Mouse (Mus musculus) midbrain, embryonic 11.5 days (tissue): ENCODE results near the gene Fam83f. TPM values are rescaled to one million over a fixed set of nuclear protein-coding genes. Genes with fewer than 3 reads are reported as not detected.

Experiments used
- ATAC-seq: fragments of 200-750 bp; cut with Nextera tagmentation; 2 replicates; pipeline ENCODE4 v1.8.0; 2017; ENCODE audit warnings: moderate TSS enrichment, moderate library complexity; ENCODE audit not compliant: low FRiP score
- DNase-seq: peaks from one replicate; pipeline ENCODE4 v3.0.0; 2015; ENCODE audit warnings: low spot score; ENCODE audit errors: missing footprints
- H3K27ac ChIP-seq: fragments of 300-500 bp; sonication (generic); 2 replicates; pipeline ENCODE4 v1.5.1; 2014; ENCODE audit warnings: low read depth, low read length
- H3K27me3 ChIP-seq: fragments of 300-500 bp; sonication (generic); 2 replicates; pipeline ENCODE4 v1.6.1; 2014; ENCODE audit warnings: mild to moderate bottlenecking, low read length, moderate library complexity, mixed read lengths; ENCODE audit not compliant: control insufficient read depth, insufficient read depth
- H3K36me3 ChIP-seq: fragments of 300-500 bp; sonication (generic); 2 replicates; pipeline ENCODE4 v1.6.1; 2014; ENCODE audit warnings: mild to moderate bottlenecking, low read length, moderate library complexity, mixed read lengths; ENCODE audit not compliant: control insufficient read depth, insufficient read depth
- H3K4me1 ChIP-seq: fragments of 300-500 bp; sonication (generic); 2 replicates; pipeline ENCODE4 v1.6.1; 2014; ENCODE audit warnings: low read length; ENCODE audit not compliant: control insufficient read depth, insufficient read depth
- H3K4me2 ChIP-seq: fragments of 300-500 bp; sonication (generic); 2 replicates; pipeline ENCODE4 v1.6.1; 2014; ENCODE audit warnings: mild to moderate bottlenecking, moderate library complexity
- H3K4me3 ChIP-seq: fragments of 300-500 bp; sonication (generic); 2 replicates; pipeline ENCODE4 v1.5.1; 2014; ENCODE audit warnings: low read depth, low read length
- H3K9ac ChIP-seq: fragments of 300-500 bp; sonication (generic); 2 replicates; pipeline ENCODE4 v1.6.1; 2014; ENCODE audit warnings: low read length
- H3K9me3 ChIP-seq: fragments of 300-500 bp; sonication (generic); 2 replicates; pipeline ENCODE4 v1.6.1; 2016; ENCODE audit warnings: low read length; ENCODE audit not compliant: control insufficient read depth
- WGBS: fragments of 180-500 bp; shearing (Covaris S2); extraction: QIAGEN DNeasy Blood & Tissue Kit; methylation state at CpG from one replicate; pipeline ENCODE4 v1.1.7; 2014; 5-methylcytosine and 5-hydroxymethylcytosine counted together
- polyA plus RNA-seq: library from polyadenylated mRNA; unstranded; fragments of >200 nt; fragmentation: Nextera tagmentation; extraction: Ambion mirVana; gene quantifications from 2 replicates; pipeline ENCODE4 v1.2.1, GENCODE M21; 2014

The Fam83f gene
- polyA plus RNA-seq, 1 experiment from 2014 or later, result 0.16 TPM

DNA sequence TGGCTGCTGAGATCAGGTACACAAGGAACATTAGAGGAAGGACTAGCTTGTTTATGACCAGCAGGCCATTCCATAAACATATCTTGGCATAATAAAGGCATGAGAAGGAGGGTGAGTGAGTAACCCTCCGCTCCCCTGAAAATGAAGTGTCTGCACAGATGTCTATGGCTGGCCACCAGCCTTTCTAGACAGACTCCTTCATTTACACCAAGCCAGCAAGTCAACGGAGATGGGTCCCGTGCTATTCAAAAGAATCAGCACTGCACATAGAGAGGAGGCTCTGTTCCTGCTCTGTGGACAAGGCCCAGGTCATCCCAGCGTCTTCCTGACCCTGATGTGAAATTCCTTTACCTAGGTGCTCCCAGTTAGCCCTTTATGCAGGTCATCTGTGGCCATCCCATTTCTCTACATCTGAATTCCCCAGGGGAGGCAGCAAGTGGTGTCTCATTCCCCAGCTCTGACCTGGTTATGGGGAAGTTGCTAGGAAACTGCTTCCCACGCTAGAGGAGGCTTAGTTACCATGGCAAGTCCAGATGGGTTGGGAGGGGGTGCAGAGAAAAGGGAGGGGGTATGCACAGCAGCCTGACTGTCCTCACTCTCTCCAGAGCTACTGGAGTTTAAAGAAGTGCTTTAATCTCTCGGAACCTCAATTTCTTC lies 12.7 kb upstream of the Fam83f start:
- no peak overlapping the region for H3K27ac ChIP-seq
- 61% methylated on average over 6 of the region's 6 CpGs for WGBS
- DNase-seq, result no peak

DNA sequence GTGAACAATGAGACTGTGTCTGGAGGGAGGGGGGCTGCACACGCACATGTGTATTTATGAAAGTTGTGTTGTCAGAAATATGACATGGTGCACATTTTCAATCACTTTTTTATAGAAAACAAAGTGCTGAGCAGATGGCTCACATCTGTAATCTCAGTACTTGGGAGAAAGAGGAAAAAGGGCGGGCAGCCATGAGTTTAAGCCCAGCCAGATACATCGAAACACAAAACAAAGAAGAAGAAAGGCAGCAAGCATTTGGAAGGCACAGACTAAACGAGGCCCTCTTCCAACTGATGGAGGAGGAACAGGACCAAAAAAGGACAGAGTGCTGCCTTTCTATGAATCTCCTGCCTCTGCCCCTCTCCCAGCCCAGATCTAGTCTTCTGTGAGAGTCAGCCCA lies 10.7 kb upstream of the Fam83f start:
- DNase-seq, result no peak

More for the DNA sequence above, 12.7 kb upstream of the Fam83f start:
- H3K4me1 ChIP-seq, result peaks cover 8% of the 10 kb centered on the region
- no peaks in the 10 kb centered on the region for H3K27me3 ChIP-seq
- no peaks in the 10 kb centered on the region for H3K36me3 ChIP-seq
- no peak overlapping the region for H3K9ac ChIP-seq
- no peak overlapping the region for H3K4me2 ChIP-seq
- H3K4me3 ChIP-seq, result no peak overlapping the region
- no peaks in the 10 kb centered on the region for H3K9me3 ChIP-seq
- no peak; the same call in 1 of the 2 replicates for ATAC-seq

DNA sequence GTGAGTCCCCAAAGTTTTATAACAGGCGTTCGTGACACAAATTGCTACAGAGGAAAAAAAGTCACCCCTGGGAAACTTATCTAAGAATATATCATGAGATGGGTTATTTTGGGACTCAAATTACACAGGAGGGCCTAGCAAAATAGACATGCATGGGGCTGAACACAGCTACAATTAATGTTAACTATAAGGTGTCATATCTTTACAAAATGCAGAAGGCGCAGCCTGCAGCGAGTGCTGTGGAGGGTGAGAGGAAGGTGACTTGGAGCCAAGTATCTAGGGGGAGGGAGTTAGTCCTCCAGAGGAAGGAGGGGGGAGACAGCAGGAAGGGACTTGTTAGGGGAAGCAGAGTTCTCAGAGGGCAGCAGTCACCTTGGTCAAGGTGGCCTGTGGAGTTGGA lies 7.2 kb upstream of the Fam83f start:
- H3K4me1 ChIP-seq, result peaks cover under 1% of the 10 kb centered on the region
- ATAC-seq (no peak), DNase-seq (no peak)
- no peak overlapping the region for H3K4me2 ChIP-seq
- WGBS, result 88% methylated on average over 4 of the region's 4 CpGs
- no peaks in the 10 kb centered on the region for H3K36me3 ChIP-seq
- H3K4me3 ChIP-seq, result no peak overlapping the region
- H3K9me3 ChIP-seq, result no peaks in the 10 kb centered on the region
- no peak overlapping the region for H3K27ac ChIP-seq
- no peaks in the 10 kb centered on the region for H3K27me3 ChIP-seq
- no peak overlapping the region for H3K9ac ChIP-seq

More for the DNA sequence above, 10.7 kb upstream of the Fam83f start:
- H3K9me3 ChIP-seq, result no peaks in the 10 kb centered on the region
- H3K4me3 ChIP-seq, result no peak overlapping the region
- H3K9ac ChIP-seq, result no peak overlapping the region
- no peak overlapping the region for H3K27ac ChIP-seq
- no peaks in the 10 kb centered on the region for H3K27me3 ChIP-seq
- no peaks in the 10 kb centered on the region for H3K36me3 ChIP-seq
- no peak overlapping the region for H3K4me2 ChIP-seq
- peaks cover 8% of the 10 kb centered on the region for H3K4me1 ChIP-seq
- no peak for ATAC-seq
- WGBS, result 75% methylated on average over 4 of the region's 4 CpGs

GRCm38 (mm10) chr15:80672810-80673209 lies 1.2 kb downstream of the Fam83f start:
- no peak overlapping the region for H3K27ac ChIP-seq
- H3K9ac ChIP-seq, result no peak overlapping the region
- no peaks in the 10 kb centered on the region for H3K36me3 ChIP-seq
- H3K27me3 ChIP-seq, result peaks cover 22% of the 10 kb centered on the region
- WGBS, result 66% methylated on average over 2 of the region's 2 CpGs
- H3K9me3 ChIP-seq, result no peaks in the 10 kb centered on the region
- no peak for DNase-seq
- H3K4me3 ChIP-seq, result no peak overlapping the region
- H3K4me2 ChIP-seq, result no peak overlapping the region
- no peak for ATAC-seq
- peaks cover 5% of the 10 kb centered on the region; the same call in 1 of the 2 replicates for H3K4me1 ChIP-seq

DNA sequence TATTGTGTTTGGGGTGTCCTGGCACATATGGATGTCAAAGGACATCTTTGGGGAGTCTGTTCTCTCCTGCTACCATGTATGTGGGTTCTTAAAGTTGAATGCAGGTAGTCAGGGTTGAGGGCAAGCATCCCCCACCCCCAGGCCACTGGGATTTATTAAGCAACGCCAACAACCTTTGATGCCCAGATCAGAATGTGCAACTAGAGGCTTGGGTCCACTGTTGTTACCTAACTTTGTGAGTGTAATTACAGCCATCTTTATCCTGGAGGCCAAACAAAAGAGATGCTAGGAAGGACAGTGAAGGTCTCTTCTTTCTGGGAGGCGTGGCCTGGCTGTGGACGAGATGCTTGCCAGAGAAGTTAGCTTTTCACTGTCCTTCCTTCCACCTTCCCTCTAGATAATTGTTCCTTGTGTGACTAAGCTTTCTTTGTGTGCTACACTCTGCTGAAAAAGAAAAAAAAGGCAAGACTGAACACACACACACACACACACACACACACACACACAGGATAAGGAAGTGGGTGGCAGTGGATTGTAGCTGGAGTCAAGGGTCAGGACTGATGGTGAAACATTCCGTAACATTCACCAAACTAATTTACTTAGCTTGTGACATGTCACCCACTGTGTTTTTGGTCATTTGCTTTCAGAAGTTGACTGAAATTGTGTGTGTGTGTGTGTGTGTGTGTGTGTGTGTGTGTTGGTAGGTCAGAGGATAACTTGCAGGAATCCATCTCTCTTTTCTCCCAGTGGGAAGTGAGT lies 1.9 kb downstream of the Fam83f start:
- H3K4me1 ChIP-seq, result peaks cover 5% of the 10 kb centered on the region; the same call in 1 of the 2 replicates
- 73% methylated on average over 4 of the region's 4 CpGs for WGBS
- DNase-seq (no peak), ATAC-seq (no peak)
- H3K36me3 ChIP-seq, result no peaks in the 10 kb centered on the region
- no peak overlapping the region for H3K27ac ChIP-seq
- H3K27me3 ChIP-seq, result peaks cover 22% of the 10 kb centered on the region
- no peak overlapping the region for H3K4me3 ChIP-seq
- H3K9ac ChIP-seq, result no peak overlapping the region
- H3K9me3 ChIP-seq, result no peaks in the 10 kb centered on the region
- H3K4me2 ChIP-seq, result no peak overlapping the region

GRCm38 (mm10) chr15:80674700-80675099 lies 3.1 kb downstream of the Fam83f start:
- no peaks in the 10 kb centered on the region for H3K36me3 ChIP-seq
- H3K4me3 ChIP-seq, result no peak overlapping the region
- H3K4me1 ChIP-seq, result peaks cover 5% of the 10 kb centered on the region; the same call in 1 of the 2 replicates
- no peak for ATAC-seq
- H3K9me3 ChIP-seq, result no peaks in the 10 kb centered on the region
- no peak overlapping the region for H3K9ac ChIP-seq
- H3K4me2 ChIP-seq, result no peak overlapping the region
- H3K27me3 ChIP-seq, result peaks cover 22% of the 10 kb centered on the region
- no peak overlapping the region for H3K27ac ChIP-seq
- WGBS, result 88% methylated on average over 6 of the region's 6 CpGs
- no peak for DNase-seq

DNA sequence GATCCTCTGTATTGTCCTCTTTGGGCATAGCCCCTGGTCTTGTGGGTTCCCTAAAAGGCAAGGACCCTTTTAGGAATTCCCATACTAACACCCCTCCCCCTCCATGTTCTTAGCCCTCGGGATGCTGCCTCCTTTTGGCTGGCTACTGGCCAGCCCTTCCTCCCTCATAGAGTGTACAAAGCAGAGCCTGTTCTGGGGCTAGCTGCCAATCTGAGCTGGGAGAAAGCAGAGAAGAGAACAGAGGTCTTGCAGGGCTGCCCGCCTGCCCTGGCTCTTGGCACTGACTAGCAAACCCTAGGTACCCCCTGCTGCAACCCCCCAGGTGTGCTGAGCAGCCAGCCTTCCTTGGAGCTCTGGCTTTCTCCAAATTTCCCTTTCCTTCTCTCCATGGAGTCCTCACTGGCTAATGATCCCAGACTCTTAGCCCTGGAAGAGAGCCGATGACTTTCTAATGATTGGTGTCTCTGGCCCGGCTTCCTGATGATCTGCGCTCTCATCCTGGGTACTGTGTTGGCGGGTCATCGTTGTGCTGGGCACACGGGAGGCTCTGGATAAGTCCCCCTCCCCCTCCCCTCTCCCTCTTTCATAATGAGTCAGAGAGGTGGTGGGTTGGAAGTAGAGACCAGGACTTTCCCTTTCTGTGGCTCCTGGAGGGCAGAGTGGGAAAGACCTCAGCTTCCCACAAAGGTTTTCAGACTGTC lies 8.0 kb downstream of the Fam83f start:
- H3K9me3 ChIP-seq, result no peaks in the 10 kb centered on the region
- H3K4me2 ChIP-seq, result no peak overlapping the region
- H3K27ac ChIP-seq, result no peak overlapping the region
- peak; percentile 82 for DNase-seq
- H3K9ac ChIP-seq, result no peak overlapping the region
- no peak overlapping the region for H3K4me3 ChIP-seq
- no peaks in the 10 kb centered on the region for H3K36me3 ChIP-seq
- peaks cover 5% of the 10 kb centered on the region for H3K4me1 ChIP-seq
- H3K27me3 ChIP-seq, result no peaks in the 10 kb centered on the region
- ATAC-seq, result no peak
- 54% methylated on average over 8 of the region's 8 CpGs for WGBS

- Histone ChIP-seq H3K4me1 (peaks cover 12% of the 10 kb centered on the region), H3K4me3 (no peak overlapping the region), H3K27ac (no peak overlapping the region), H3K36me3 (no peaks in the 10 kb centered on the region), H3K9me3 (no peaks in the 10 kb centered on the region), H3K9ac (no peak overlapping the region), H3K4me2 (no peak overlapping the region), H3K27me3 (no peaks in the 10 kb centered on the region)
- no peak for ATAC-seq
- 53% methylated on average over 7 of the region's 7 CpGs for WGBS
- peak; percentile 45 for DNase-seq
Observed at GRCm38 (mm10) chr15:80680347-80681030, 8.8 kb downstream of the Fam83f start.
